Mouse (Mus musculus): ENCODE measurements at regions not wholly inside any gene's neighbourhood (a gene's known extent, or its start where the extent isn't known, plus 50 kb on each side); places are given as distances from the start of the nearest gene placed in this dataset.

DNA sequence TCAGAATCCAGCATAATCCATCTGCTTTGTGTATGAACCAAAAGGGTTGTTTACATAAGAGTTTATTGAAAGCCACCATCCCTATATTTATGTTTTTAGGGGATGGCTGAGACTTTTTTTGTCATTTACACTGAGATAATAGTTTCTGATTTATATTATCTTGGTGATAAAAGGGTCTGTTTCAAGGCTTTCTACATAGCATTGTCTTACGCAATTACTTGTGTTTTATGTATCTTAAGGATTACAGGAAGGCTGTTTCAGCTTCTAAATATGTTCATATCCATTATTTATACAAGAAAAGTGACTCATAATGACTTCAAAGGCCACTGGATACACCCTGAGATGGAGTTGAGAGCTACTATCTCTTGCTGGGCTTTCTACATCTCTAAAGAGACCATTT, 399.3 kb upstream of the Akr1e1 start:
- H3K27me3 ChIP-seq (ENCODE audit: control insufficient read depth, insufficient read depth, low read depth, low read length), result no peaks in the 10 kb centered on the region
- no peak overlapping the region for H3K4me3 ChIP-seq (ENCODE audit: low read depth, low read length)
- no peak overlapping the region for H3K9ac ChIP-seq (ENCODE audit: low read depth, low read length)
- no peak for ATAC-seq (ENCODE audit: low read depth)
- no peaks in the 10 kb centered on the region for H3K4me1 ChIP-seq (ENCODE audit: control insufficient read depth, low read depth, low read length)
- H3K27ac ChIP-seq (ENCODE audit: low read length), result no peak overlapping the region
- WGBS (ENCODE audit: insufficient replicate concordance), result 60% methylated on average over 1 of the region's 1 CpGs
- no peak overlapping the region for H3K4me2 ChIP-seq (ENCODE audit: low read depth, low read length)
- H3K36me3 ChIP-seq (ENCODE audit: control insufficient read depth, insufficient read depth), result no peaks in the 10 kb centered on the region
- no peaks in the 10 kb centered on the region for H3K9me3 ChIP-seq (replicated peaks; ENCODE audit: control insufficient read depth, low read length)

- Histone ChIP-seq H3K27me3 (ENCODE audit: control insufficient read depth, insufficient read depth, low read depth, low read length) (no peaks in the 10 kb centered on the region), H3K9ac (ENCODE audit: low read depth, low read length) (no peak overlapping the region), H3K4me2 (ENCODE audit: low read depth, low read length) (no peak overlapping the region), H3K9me3 (replicated peaks; ENCODE audit: control insufficient read depth, low read length) (no peaks in the 10 kb centered on the region), H3K27ac (ENCODE audit: low read length) (no peak overlapping the region), H3K4me1 (ENCODE audit: control insufficient read depth, low read depth, low read length) (no peaks in the 10 kb centered on the region), H3K36me3 (ENCODE audit: control insufficient read depth, insufficient read depth) (no peaks in the 10 kb centered on the region), H3K4me3 (ENCODE audit: low read depth, low read length) (no peak overlapping the region)
- 69% methylated on average over 7 of the region's 7 CpGs for WGBS (ENCODE audit: insufficient replicate concordance)
- no peak for ATAC-seq (ENCODE audit: low read depth)
Observed at GRCm38 (mm10) chr13:5022439-5022838, 413.5 kb upstream of the Akr1e1 start.

- no peak overlapping the region for H3K4me3 ChIP-seq (ENCODE audit: low read depth, low read length)
- no peak overlapping the region for H3K9ac ChIP-seq (ENCODE audit: low read depth, low read length)
- no peaks in the 10 kb centered on the region for H3K27me3 ChIP-seq (ENCODE audit: control insufficient read depth, insufficient read depth, low read depth, low read length)
- H3K4me1 ChIP-seq (ENCODE audit: control insufficient read depth, low read depth, low read length), result no peaks in the 10 kb centered on the region
- ATAC-seq (ENCODE audit: low read depth), result no peak
- 45% methylated on average over 2 of the region's 2 CpGs for WGBS (ENCODE audit: insufficient replicate concordance)
- H3K4me2 ChIP-seq (ENCODE audit: low read depth, low read length), result no peak overlapping the region
- no peaks in the 10 kb centered on the region for H3K9me3 ChIP-seq (replicated peaks; ENCODE audit: control insufficient read depth, low read length)
- H3K36me3 ChIP-seq (ENCODE audit: control insufficient read depth, insufficient read depth), result no peaks in the 10 kb centered on the region
- H3K27ac ChIP-seq (ENCODE audit: low read length), result no peak overlapping the region
Observed at GRCm38 (mm10) chr13:5059859-5060258, 450.9 kb upstream of the Akr1e1 start.

GRCm38 (mm10) chr13:5060462-5060861, 451.5 kb upstream of the Akr1e1 start:
- no peaks in the 10 kb centered on the region for H3K36me3 ChIP-seq (ENCODE audit: control insufficient read depth, insufficient read depth)
- WGBS (ENCODE audit: insufficient replicate concordance), result 14% methylated on average over 2 of the region's 2 CpGs
- H3K4me1 ChIP-seq (ENCODE audit: control insufficient read depth, low read depth, low read length), result no peaks in the 10 kb centered on the region
- H3K9ac ChIP-seq (ENCODE audit: low read depth, low read length), result no peak overlapping the region
- no peaks in the 10 kb centered on the region for H3K9me3 ChIP-seq (replicated peaks; ENCODE audit: control insufficient read depth, low read length)
- no peak for ATAC-seq (ENCODE audit: low read depth)
- no peak overlapping the region for H3K4me3 ChIP-seq (ENCODE audit: low read depth, low read length)
- no peaks in the 10 kb centered on the region for H3K27me3 ChIP-seq (ENCODE audit: control insufficient read depth, insufficient read depth, low read depth, low read length)
- no peak overlapping the region for H3K27ac ChIP-seq (ENCODE audit: low read length)
- H3K4me2 ChIP-seq (ENCODE audit: low read depth, low read length), result no peak overlapping the region

- H3K27ac ChIP-seq (ENCODE audit: low read length), result no peak overlapping the region
- ATAC-seq (ENCODE audit: low read depth), result no peak
- H3K4me2 ChIP-seq (ENCODE audit: low read depth, low read length), result no peak overlapping the region
- no peak overlapping the region for H3K9ac ChIP-seq (ENCODE audit: low read depth, low read length)
- 68% methylated on average over 5 of the region's 5 CpGs for WGBS (ENCODE audit: insufficient replicate concordance)
- no peaks in the 10 kb centered on the region for H3K36me3 ChIP-seq (ENCODE audit: control insufficient read depth, insufficient read depth)
- no peak overlapping the region for H3K4me3 ChIP-seq (ENCODE audit: low read depth, low read length)
- H3K9me3 ChIP-seq (replicated peaks; ENCODE audit: control insufficient read depth, low read length), result no peaks in the 10 kb centered on the region
- no peaks in the 10 kb centered on the region for H3K27me3 ChIP-seq (ENCODE audit: control insufficient read depth, insufficient read depth, low read depth, low read length)
- no peaks in the 10 kb centered on the region for H3K4me1 ChIP-seq (ENCODE audit: control insufficient read depth, low read depth, low read length)
Observed at GRCm38 (mm10) chr13:5107454-5107853, 498.5 kb upstream of the Akr1e1 start.

DNA sequence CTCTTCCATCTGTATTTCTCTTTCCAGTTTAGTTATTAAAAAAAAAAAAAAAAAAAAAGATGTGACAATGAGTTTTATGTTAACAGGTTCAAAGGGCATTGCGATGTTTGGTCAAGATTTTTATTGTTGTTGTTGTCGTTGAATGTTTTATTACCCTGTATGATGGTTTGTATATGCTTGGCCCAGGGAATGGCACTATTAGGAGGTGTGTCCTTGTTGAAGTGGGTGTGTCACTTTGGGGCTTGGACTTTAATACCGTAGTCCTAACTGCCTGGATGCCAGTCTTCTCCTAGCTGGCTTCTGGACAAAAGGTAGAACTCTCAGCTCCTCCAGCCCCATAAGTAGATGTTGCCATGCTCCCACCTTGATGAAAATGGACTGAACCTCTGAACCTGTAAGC, 545.9 kb upstream of the Akr1e1 start:
- no peaks in the 10 kb centered on the region for H3K9me3 ChIP-seq (replicated peaks; ENCODE audit: control insufficient read depth, low read length)
- no peak overlapping the region for H3K4me2 ChIP-seq (ENCODE audit: low read depth, low read length)
- ATAC-seq (ENCODE audit: low read depth), result no peak
- no peaks in the 10 kb centered on the region for H3K36me3 ChIP-seq (ENCODE audit: control insufficient read depth, insufficient read depth)
- 77% methylated on average over 3 of the region's 3 CpGs for WGBS (ENCODE audit: insufficient replicate concordance)
- no peaks in the 10 kb centered on the region for H3K27me3 ChIP-seq (ENCODE audit: control insufficient read depth, insufficient read depth, low read depth, low read length)
- no peak overlapping the region for H3K27ac ChIP-seq (ENCODE audit: low read length)
- H3K4me3 ChIP-seq (ENCODE audit: low read depth, low read length), result no peak overlapping the region
- H3K4me1 ChIP-seq (ENCODE audit: control insufficient read depth, low read depth, low read length), result no peaks in the 10 kb centered on the region
- no peak overlapping the region for H3K9ac ChIP-seq (ENCODE audit: low read depth, low read length)

GRCm38 (mm10) chr13:5159765-5160684, 551.1 kb upstream of the Akr1e1 start:
- no peak overlapping the region for H3K27ac ChIP-seq (ENCODE audit: low read length)
- H3K4me1 ChIP-seq (ENCODE audit: control insufficient read depth, low read depth, low read length), result no peaks in the 10 kb centered on the region
- 38% methylated on average over 5 of the region's 5 CpGs for WGBS (ENCODE audit: insufficient replicate concordance)
- no peak overlapping the region for H3K4me2 ChIP-seq (ENCODE audit: low read depth, low read length)
- no peaks in the 10 kb centered on the region for H3K27me3 ChIP-seq (ENCODE audit: control insufficient read depth, insufficient read depth, low read depth, low read length)
- H3K9ac ChIP-seq (ENCODE audit: low read depth, low read length), result no peak overlapping the region
- H3K36me3 ChIP-seq (ENCODE audit: control insufficient read depth, insufficient read depth), result no peaks in the 10 kb centered on the region
- no peak overlapping the region for H3K4me3 ChIP-seq (ENCODE audit: low read depth, low read length)
- H3K9me3 ChIP-seq (replicated peaks; ENCODE audit: control insufficient read depth, low read length), result no peaks in the 10 kb centered on the region
- no peak for ATAC-seq (ENCODE audit: low read depth)

GRCm38 (mm10) chr13:5166716-5167115, 557.7 kb upstream of the Akr1e1 start:
- ATAC-seq (ENCODE audit: low read depth), result no peak
- WGBS (ENCODE audit: insufficient replicate concordance), result 52% methylated on average over 2 of the region's 2 CpGs
- no peak overlapping the region for H3K4me2 ChIP-seq (ENCODE audit: low read depth, low read length)
- no peaks in the 10 kb centered on the region for H3K9me3 ChIP-seq (replicated peaks; ENCODE audit: control insufficient read depth, low read length)
- H3K4me3 ChIP-seq (ENCODE audit: low read depth, low read length), result no peak overlapping the region
- H3K36me3 ChIP-seq (ENCODE audit: control insufficient read depth, insufficient read depth), result no peaks in the 10 kb centered on the region
- H3K27me3 ChIP-seq (ENCODE audit: control insufficient read depth, insufficient read depth, low read depth, low read length), result no peaks in the 10 kb centered on the region
- H3K9ac ChIP-seq (ENCODE audit: low read depth, low read length), result no peak overlapping the region
- H3K4me1 ChIP-seq (ENCODE audit: control insufficient read depth, low read depth, low read length), result no peaks in the 10 kb centered on the region
- no peak overlapping the region for H3K27ac ChIP-seq (ENCODE audit: low read length)

GRCm38 (mm10) chr13:5178996-5179395, 570.0 kb upstream of the Akr1e1 start:
- H3K4me1 ChIP-seq (ENCODE audit: control insufficient read depth, low read depth, low read length), result no peaks in the 10 kb centered on the region
- 56% methylated on average over 4 of the region's 4 CpGs for WGBS (ENCODE audit: insufficient replicate concordance)
- H3K27ac ChIP-seq (ENCODE audit: low read length), result no peak overlapping the region
- H3K9me3 ChIP-seq (replicated peaks; ENCODE audit: control insufficient read depth, low read length), result no peaks in the 10 kb centered on the region
- H3K4me2 ChIP-seq (ENCODE audit: low read depth, low read length), result no peak overlapping the region
- no peak for ATAC-seq (ENCODE audit: low read depth)
- H3K36me3 ChIP-seq (ENCODE audit: control insufficient read depth, insufficient read depth), result no peaks in the 10 kb centered on the region
- H3K4me3 ChIP-seq (ENCODE audit: low read depth, low read length), result no peak overlapping the region
- H3K27me3 ChIP-seq (ENCODE audit: control insufficient read depth, insufficient read depth, low read depth, low read length), result no peaks in the 10 kb centered on the region
- H3K9ac ChIP-seq (ENCODE audit: low read depth, low read length), result no peak overlapping the region

All from liver, embryonic 16.5 days (tissue).